Mouse (Mus musculus) erythroblast, embryonic 14.5 days (primary cell): ENCODE measurements around the gene Msmb. TPM values are rescaled to one million over a fixed set of nuclear protein-coding genes. Genes with fewer than 3 reads are reported as not detected.
"Not testable (repeated sequence)": the region's sequence is repeated elsewhere in the genome, so short reads cannot be mapped to it uniquely, and the experiment has no call there.

ENCODE experiments used
- H3K27me3 ChIP-seq: 2 replicates; pipeline ENCODE4 v1.6.1; 2012; ENCODE audit warnings: inconsistent platforms; ENCODE audit not compliant: control insufficient read depth
- H3K36me3 ChIP-seq: 2 replicates; pipeline ENCODE4 v1.6.1; 2012; ENCODE audit warnings: mild to moderate bottlenecking, inconsistent platforms; ENCODE audit not compliant: control insufficient read depth
- H3K4me1 ChIP-seq: 2 replicates; pipeline ENCODE4 v1.6.1; 2012; ENCODE audit warnings: inconsistent platforms; ENCODE audit not compliant: control insufficient read depth
- H3K4me3 ChIP-seq: replicated peaks from 2 replicates; pipeline ENCODE3; 2012; ENCODE audit warnings: moderate library complexity, mild to moderate bottlenecking, inconsistent platforms
- H3K9me3 ChIP-seq: 2 replicates; pipeline ENCODE4 v1.6.1; 2012; ENCODE audit warnings: low read length, inconsistent platforms, mixed read lengths; ENCODE audit not compliant: control insufficient read depth
- GATA1 ChIP-seq: IDR thresholded peaks from 2 replicates; pipeline ENCODE4 v1.6.1; 2012; ENCODE audit warnings: low read length, inconsistent platforms, mixed read lengths
- TAL1 ChIP-seq: IDR thresholded peaks from 3 replicates; pipeline ENCODE4 v1.6.1; 2012; ENCODE audit warnings: low read length, inconsistent platforms, mixed read lengths
- polyA plus RNA-seq: library from polyadenylated mRNA; stranded (reverse); fragments of >175 nt; gene quantifications from 2 replicates; pipeline ENCODE4 v1.2.3, GENCODE M21; 2012

Gene Msmb
- polyA plus RNA-seq, 1 experiment: not detected

DNA sequence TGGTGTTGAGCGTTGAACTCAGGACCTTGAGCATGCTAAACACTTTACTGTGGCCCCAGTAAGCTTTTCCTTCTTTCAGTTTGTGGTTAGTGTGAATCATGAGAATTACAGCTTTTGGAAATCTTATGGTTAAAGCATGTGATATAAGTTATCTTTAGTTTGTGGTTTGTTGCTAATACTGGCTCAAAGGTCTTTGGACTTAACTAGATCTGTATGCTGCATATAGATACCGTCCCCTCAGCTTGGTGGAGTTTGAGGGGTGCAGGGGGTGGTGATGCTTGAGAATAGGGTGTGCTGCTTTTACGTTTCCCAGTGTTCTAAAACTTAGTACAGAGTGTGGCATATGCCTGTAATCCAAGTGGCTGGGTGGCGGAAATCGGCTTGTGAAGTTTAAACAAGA lies 25.5 kb downstream of the Msmb start:
- Histone ChIP-seq H3K27me3 (no peaks in the 10 kb centered on the region), H3K4me1 (peaks cover 82% of the 10 kb centered on the region), H3K36me3 (peaks cover 77% of the 10 kb centered on the region), H3K9me3 (no peaks in the 10 kb centered on the region), H3K4me3 (peak overlapping the region; percentile 85)
- no peak for TF ChIP-seq GATA1
- TF ChIP-seq TAL1: no peak

DNA sequence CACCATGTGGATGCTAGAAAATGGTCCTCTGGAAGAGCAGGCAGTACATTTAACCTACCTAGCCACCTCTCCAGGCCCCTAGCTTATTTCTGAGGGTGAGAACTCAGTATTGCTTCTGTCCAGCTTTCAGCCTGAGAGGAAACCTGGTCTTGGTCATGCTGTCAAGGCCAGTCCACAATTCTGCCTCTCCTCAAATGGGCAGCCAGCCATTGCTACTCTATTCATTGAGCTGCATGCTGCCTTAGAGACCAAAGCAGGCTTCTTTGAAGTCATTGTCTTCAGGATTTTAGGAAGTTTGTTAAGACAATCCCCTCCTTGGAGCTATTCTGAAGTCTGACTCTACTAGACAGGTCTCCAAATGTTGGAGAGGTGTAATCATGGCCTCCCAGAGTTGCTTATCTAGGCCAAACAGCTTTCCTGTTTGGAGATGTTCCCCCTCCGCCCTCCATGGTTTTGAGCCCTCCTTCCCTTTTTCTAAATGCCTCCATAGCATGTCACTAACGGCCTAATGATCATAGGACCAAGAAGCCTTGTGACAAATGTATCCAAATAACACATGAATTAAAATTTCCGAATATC lies 26.9 kb downstream of the Msmb start:
- TF ChIP-seq GATA1 (peak; percentile 98), TAL1 (peak; percentile 97)
- H3K9me3 ChIP-seq: no peaks in the 10 kb centered on the region
- peak overlapping the region; percentile 85 for H3K4me3 ChIP-seq
- H3K27me3 ChIP-seq: no peaks in the 10 kb centered on the region
- H3K4me1 ChIP-seq: peaks cover 72% of the 10 kb centered on the region
- peaks cover 79% of the 10 kb centered on the region for H3K36me3 ChIP-seq

GRCm38 (mm10) chr14:32170137-32170536 lies 28.3 kb downstream of the Msmb start:
- peak overlapping the region; percentile 85 for H3K4me3 ChIP-seq
- H3K27me3 ChIP-seq: no peaks in the 10 kb centered on the region
- no peaks in the 10 kb centered on the region for H3K9me3 ChIP-seq
- TF ChIP-seq GATA1 (no peak), TAL1 (no peak)
- peaks cover 69% of the 10 kb centered on the region for H3K4me1 ChIP-seq
- H3K36me3 ChIP-seq: peaks cover 90% of the 10 kb centered on the region

DNA sequence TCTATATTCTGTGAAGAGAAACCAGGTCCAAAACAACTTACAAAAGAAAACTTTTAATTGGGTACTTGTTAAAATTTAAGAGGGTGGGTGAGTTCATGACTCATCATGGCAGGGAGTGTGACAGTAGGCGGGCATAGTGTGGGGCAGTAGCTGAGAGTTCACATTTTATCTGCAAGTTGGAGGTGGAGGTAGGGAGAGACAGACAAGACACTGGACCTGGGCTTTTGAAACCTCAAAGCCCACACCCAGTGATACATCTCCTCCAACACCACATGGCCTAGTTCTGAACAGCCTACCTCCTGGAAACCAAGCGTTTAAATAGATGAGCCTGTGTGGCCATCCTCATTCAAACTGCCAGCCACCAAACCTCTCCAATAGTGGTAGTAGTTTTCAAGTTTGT lies 33.5 kb downstream of the Msmb start:
- Histone ChIP-seq H3K9me3 (no peaks in the 10 kb centered on the region), H3K4me3 (no peak overlapping the region), H3K36me3 (peaks cover 82% of the 10 kb centered on the region), H3K27me3 (no peaks in the 10 kb centered on the region), H3K4me1 (peaks cover 36% of the 10 kb centered on the region)
- TF ChIP-seq TAL1 (no peak), GATA1 (no peak)

DNA sequence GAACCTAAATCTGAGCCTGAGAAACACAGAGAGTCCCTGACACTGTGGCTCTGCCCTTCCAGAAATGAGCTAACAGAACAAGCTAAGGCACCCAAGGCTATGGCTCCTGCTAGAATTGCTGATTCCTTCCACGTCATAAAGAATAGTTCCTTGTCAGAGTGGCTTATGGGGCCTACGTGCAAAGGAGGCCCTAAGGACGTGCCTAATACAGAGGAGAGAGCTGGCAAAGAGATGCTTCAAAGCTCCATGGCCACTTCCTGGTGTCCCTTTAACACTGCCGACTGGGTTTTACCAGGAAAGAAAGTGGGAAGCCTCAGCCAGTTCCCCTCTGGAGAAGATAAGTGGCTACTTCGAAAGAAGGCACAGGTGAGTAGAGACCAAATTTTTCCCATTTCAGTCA lies 34.8 kb downstream of the Msmb start:
- H3K27me3 ChIP-seq: not testable (repeated sequence)
- H3K36me3 ChIP-seq: peaks cover 82% of the 10 kb centered on the region

DNA sequence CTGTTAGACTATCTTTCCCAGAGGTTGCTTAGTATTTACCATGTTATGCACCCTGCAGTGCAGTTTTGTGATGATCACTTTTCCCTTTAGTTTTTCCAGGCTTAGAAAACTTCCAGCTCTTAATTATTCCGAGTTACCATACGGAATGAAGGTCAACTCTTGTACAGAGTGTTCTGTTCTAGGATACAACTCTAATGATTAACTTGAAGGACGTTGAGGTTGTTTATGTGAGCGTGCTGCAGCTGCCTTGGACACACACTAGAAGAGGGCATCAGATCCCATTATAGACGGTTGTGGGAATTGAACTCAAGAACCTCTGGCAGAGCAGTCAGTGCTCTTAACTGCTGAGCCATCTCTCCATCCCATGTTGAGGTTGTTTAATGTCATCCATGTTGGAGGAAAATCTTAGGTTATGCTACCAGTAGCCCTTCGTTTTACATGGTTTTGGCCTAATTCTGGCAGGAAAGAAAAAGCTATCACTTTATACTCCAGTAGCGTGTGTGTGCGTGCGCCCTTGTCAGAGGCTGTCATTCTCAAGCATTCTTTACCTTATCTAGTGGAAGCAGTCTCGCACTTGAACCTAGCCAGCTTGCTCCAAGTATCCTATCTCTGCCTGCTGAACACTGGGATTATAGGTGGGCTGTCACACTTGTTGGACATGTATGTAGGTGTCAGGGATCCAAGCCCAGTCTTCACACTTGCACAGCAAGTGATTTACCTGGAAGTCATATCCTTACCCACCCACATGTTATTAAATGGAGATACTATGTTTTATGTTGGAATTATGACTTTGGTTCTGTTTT lies 37.8 kb downstream of the Msmb start:
- Histone ChIP-seq H3K27me3 (no peaks in the 10 kb centered on the region), H3K36me3 (peaks cover 82% of the 10 kb centered on the region), H3K4me3 (no peak overlapping the region), H3K4me1 (peaks cover 12% of the 10 kb centered on the region), H3K9me3 (no peaks in the 10 kb centered on the region)
- TF ChIP-seq GATA1 (no peak), TAL1 (no peak)

More for the DNA sequence above, 34.8 kb downstream of the Msmb start:
- H3K4me3 ChIP-seq, H3K9me3 ChIP-seq: not testable (repeated sequence)
- peaks cover 25% of the 10 kb centered on the region for H3K4me1 ChIP-seq

GRCm38 (mm10) chr14:32180861-32181260 lies 39.0 kb downstream of the Msmb start:
- Histone ChIP-seq H3K4me3 (no peak overlapping the region), H3K9me3 (no peaks in the 10 kb centered on the region), H3K27me3 (no peaks in the 10 kb centered on the region), H3K36me3 (peaks cover 82% of the 10 kb centered on the region), H3K4me1 (peaks cover 3% of the 10 kb centered on the region)
- TF ChIP-seq GATA1: no peak
- TF ChIP-seq TAL1: no peak

- peaks cover 3% of the 10 kb centered on the region for H3K4me1 ChIP-seq
- no peaks in the 10 kb centered on the region for H3K9me3 ChIP-seq
- H3K27me3 ChIP-seq: no peaks in the 10 kb centered on the region
- TF ChIP-seq TAL1 (no peak), GATA1 (no peak)
- peaks cover 96% of the 10 kb centered on the region for H3K36me3 ChIP-seq
- no peak overlapping the region for H3K4me3 ChIP-seq
Measured at GRCm38 (mm10) chr14:32183846-32184245, 42.0 kb downstream of the Msmb start.

DNA sequence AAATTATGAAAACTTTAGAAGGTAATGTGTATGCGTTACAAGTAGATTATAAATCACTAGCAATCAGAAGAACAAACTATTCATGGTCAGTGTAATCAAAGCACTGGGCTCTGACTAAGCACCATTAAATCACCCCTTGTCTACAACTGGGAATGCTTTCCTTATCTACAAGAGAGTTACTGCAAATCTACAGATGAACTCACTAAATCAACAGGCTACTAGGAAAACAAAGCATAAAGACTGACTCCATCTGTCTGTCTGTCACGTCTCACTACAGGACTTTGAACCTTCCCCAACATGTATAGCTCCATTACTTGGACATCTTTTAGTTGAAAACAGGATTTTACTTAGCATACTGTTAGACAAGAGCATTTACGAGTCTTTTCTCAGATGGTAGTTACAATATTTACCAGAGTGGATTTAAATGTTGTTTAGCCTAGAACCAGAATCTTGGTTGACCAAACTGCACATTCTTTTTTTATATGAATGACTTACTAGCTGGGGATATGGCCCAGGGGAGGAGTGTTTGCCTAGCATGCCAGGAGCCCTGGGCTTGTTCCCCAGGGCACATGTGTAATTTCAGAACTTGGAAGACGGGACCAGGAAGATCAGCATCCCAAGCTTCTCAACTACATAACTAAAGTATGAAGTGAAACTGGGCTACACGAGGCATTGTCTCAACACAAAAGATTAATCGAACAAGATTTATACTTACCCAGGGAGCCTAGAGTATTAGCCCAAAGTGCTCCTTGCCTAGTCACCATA lies 49.0 kb downstream of the Msmb start:
- Histone ChIP-seq H3K4me3 (no peak overlapping the region), H3K27me3 (no peaks in the 10 kb centered on the region), H3K4me1 (peaks cover 11% of the 10 kb centered on the region), H3K9me3 (no peaks in the 10 kb centered on the region), H3K36me3 (peaks cover 97% of the 10 kb centered on the region)
- TF ChIP-seq TAL1 (no peak), GATA1 (no peak)
